Mouse (Mus musculus) gastrocnemius, postnatal 4 days (tissue): ENCODE data around the gene Foxl2. TPM values are rescaled to one million over a fixed set of nuclear protein-coding genes. Genes with fewer than 3 reads are reported as not detected.

Experiments
- DNase-seq, 2 experiments: peaks; one replicate each; pipeline ENCODE4 v3.0.0; 2021 to 2022; ENCODE audit warnings: low spot score in 2 of 2, mixed read lengths in 2 of 2
- long read RNA-seq, 2 experiments: library from polyadenylated mRNA; stranded (forward); transcript quantifications; one replicate each; pipeline ENCODE4 v2.0.0; 2021
- total RNA-seq, 2 experiments: library from RNA; stranded (reverse); gene quantifications; 2 replicates each; pipeline ENCODE4 v1.2.3; 2021

Foxl2 gene
- not detected for total RNA-seq
- long read RNA-seq, experiment 1: 0 reads
- long read RNA-seq, experiment 2: 0 reads

- peak in 1 of 2 experiments; percentile 45 for DNase-seq
Measured at GRCm38 (mm10) chr9:98955103-98955715, at the start of gene Foxl2. Gene Foxl2, plus strand, starts transcription at chr9:98955288.

- DNase-seq: no peak
Measured at GRCm38 (mm10) chr9:98920629-98921523, 34.2 kb upstream of the Foxl2 start.

- no peak for DNase-seq
Measured at GRCm38 (mm10) chr9:98923119-98923518, 32.0 kb upstream of the Foxl2 start.

- no peak for DNase-seq
Measured at GRCm38 (mm10) chr9:98924183-98924582, 30.9 kb upstream of the Foxl2 start.

GRCm38 (mm10) chr9:98929496-98929895 lies 25.6 kb upstream of the Foxl2 start:
- peak in 1 of 2 experiments; percentile 8 for DNase-seq

- peak in 1 of 2 experiments; percentile 4 for DNase-seq
Measured at GRCm38 (mm10) chr9:98932931-98933330, 22.2 kb upstream of the Foxl2 start.

- peak in 1 of 2 experiments; percentile 7 for DNase-seq
Measured at GRCm38 (mm10) chr9:98935190-98935909, 19.7 kb upstream of the Foxl2 start.

GRCm38 (mm10) chr9:98939290-98939689 lies 15.8 kb upstream of the Foxl2 start:
- DNase-seq: no peak

GRCm38 (mm10) chr9:98952171-98953050 lies 2.7 kb upstream of the Foxl2 start:
- DNase-seq: peak in 1 of 2 experiments; percentile 31

- DNase-seq: no peak
Measured at GRCm38 (mm10) chr9:98953291-98953690, 1.8 kb upstream of the Foxl2 start.

GRCm38 (mm10) chr9:98953830-98954229 lies 1.3 kb upstream of the Foxl2 start:
- no peak for DNase-seq

GRCm38 (mm10) chr9:98954391-98955102 lies 541 bp upstream of the Foxl2 start:
- no peak for DNase-seq

- no peak for DNase-seq
Measured at GRCm38 (mm10) chr9:98955716-98956224, 682 bp downstream of the Foxl2 start.

- DNase-seq: peak; percentile 35 to 38
Measured at GRCm38 (mm10) chr9:98956591-98957381, 1.7 kb downstream of the Foxl2 start.

- no peak for DNase-seq
Measured at GRCm38 (mm10) chr9:98957751-98958351, 2.8 kb downstream of the Foxl2 start.

GRCm38 (mm10) chr9:98958628-98959027 lies 3.5 kb downstream of the Foxl2 start:
- no peak for DNase-seq

GRCm38 (mm10) chr9:98959851-98960250 lies 4.8 kb downstream of the Foxl2 start:
- DNase-seq: no peak

- DNase-seq: no peak
Measured at GRCm38 (mm10) chr9:98960348-98960747, 5.3 kb downstream of the Foxl2 start.
